Mouse (Mus musculus) adrenal gland, adult 10 weeks (tissue): Measurements from ENCODE around the gene Ooep. TPM values are rescaled to one million over a fixed set of nuclear protein-coding genes. Genes with fewer than 3 reads are reported as not detected.

Experiments
- polyA plus RNA-seq: library from polyadenylated mRNA; stranded (reverse); fragments of 350-450 nt; fragmentation: Illumina TruSeq; extraction: RNeasy Lipid Tissue Mini Kit (QIAGEN cat#74804); gene quantifications from one replicate; pipeline ENCODE4 v1.2.3, GENCODE M21; 2014; ENCODE audit warnings: low read depth, low replicate concordance

Gene Ooep
- 0.29 TPM for polyA plus RNA-seq

DNA sequence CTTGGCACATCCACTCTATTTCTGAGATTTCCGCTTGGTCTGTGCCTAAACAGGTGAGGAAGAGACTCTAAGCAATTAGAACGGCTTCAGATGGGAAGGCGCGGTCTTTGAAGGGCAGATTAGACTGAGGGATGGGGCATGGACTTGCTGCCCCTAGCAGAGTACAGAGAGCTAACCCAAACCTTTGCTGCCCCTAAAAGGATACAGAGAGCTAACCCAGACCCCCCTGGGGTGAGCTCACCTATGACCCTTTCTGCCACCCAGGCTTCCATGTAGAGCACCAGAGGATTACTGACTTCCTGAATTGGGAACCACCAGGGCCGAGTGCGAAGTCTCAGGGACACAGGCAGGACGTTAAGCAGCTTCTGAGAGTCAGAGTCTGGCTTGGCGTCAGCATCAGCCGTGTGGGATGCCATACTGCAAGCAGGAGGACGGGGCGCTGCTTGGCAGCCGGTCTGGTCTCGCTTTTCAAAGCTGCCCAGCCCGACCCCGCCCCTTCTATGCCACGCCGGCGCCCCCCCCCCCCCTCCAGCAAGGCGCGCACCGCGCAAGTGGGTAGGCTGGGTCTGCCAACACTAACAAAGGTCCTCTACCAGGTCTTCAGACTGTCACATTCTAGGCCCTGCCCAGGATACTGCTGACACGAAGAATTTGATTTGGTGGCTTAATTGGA, at the start of gene Ooep:
Gene Ooep (minus strand): TSS at position 613 of the 673 bp plus-strand sequence.

DNA sequence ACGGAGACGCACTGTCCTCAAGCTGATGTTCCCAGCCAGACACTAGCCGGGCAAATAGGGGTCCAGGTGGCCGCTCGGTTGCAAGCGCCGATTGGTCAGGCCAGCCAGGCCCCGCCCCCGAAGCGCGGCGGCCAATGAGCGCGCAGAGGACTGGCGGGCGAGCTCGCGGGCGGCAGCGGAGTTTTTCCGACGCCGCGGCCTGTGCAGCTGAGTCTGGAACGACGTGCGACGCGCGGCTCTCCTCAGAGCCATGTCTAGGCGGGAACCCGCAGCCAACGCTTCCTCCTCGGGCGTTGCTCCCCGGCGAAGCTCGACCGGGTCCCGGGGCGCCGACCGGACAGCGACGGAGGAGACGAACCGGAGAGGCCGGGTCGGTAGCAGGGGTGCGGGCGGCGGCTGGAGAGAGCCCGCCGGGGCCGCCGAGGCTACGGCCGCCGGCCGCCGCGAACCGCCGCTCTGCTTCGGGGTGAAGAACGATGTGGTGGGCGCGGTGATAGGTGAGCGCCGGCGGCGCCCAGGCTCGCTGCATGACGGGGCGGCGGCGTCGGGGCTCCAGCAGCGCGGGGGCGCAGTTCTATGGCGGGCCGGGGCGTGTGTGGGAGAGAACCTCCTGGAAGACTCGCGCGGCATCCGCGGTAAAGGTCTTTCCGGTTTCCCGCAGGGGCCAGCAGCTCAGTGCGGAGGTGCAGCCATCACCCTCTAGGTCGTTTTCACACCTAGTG, 17.3 kb upstream of the Ooep start, which contains the start of gene Ddx43:
Gene Ddx43 (plus strand): TSS at position 148 of the 722 bp plus-strand sequence.

DNA sequence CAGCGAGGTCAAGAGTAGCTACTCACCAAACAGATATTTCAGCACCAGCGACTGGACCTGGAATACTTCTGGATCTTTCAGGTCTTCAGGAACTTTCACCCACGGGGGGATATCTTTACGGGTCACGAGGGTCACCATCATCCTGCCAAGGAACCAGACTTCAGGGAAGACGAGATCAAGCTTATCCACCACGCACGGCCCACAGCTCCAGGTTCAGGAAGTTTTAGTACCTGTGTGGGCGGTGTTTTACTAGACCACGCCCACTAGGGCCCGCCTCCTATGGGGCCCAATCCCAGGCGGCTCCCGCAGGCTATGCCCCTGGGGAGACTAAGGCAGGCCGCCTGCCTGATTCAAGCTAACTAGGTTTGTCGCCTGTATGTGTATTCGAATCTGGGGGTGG, 10.6 kb downstream of the Ooep start, which contains the start of gene Dppa5a:
Gene Dppa5a (minus strand): TSS at position 219 of the 400 bp plus-strand sequence.

DNA sequence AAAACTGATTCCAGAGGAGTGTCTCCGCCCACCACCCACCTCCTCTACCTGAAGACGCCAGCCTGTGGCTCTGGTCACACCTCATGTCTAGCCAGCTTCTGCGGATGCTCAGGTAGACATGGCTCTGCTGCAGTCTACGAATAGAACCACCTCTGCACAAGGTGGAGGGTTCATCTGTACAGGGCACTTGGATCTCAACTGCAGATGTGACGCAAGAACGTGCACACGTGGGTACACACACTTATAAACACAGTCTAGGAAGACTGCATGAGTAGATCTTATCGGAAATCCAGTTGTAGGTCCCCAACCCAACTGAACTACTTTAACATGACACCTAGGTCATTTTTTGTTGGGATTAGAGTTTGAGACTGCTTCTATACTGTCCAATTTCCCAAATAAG, 22.9 kb downstream of the Ooep start, which contains the start of gene Gsta2:
Gene Gsta2 (minus strand): TSS at position 178 of the 400 bp plus-strand sequence.

DNA sequence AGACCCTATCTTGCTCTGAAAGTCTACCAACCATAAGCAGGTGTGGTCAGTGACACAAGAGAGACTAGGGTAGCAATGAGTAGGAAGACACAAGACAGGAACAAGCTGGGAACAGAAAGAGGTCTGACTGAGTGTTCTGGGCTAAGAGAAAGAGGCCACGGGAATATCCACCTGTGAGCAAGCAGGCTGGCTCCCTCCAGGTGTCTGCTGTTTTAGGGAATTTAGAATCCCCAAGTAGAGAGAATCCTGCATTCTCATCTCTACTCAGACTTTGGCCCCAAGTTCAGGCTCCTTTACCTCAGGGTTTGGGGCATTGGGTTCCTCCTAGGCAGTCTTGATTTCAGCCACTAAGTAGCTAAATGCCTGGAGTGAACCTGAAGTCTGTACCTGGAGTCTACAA, 51.2 kb downstream of the Ooep start, which contains the start of gene Omt2b:
Gene Omt2b (plus strand): TSS at position 301 of the 400 bp plus-strand sequence.

Other genes starting within 250 kb of the Ooep start
- gene Gsta4, start 196.0 kb downstream of the Ooep start, polyA plus RNA-seq: 33.9 TPM
- not detected for gene Gsta1, start 148.1 kb downstream of the Ooep start, polyA plus RNA-seq
- not detected for gene Gm3776, start 121.6 kb downstream of the Ooep start, polyA plus RNA-seq
- gene Gm10639, start 88.8 kb downstream of the Ooep start, polyA plus RNA-seq: not detected
- not detected for gene Omt2a, start 63.9 kb downstream of the Ooep start, polyA plus RNA-seq
- gene Omt2b, start 51.1 kb downstream of the Ooep start, polyA plus RNA-seq: not detected
- gene Gsta2, start 22.9 kb downstream of the Ooep start, polyA plus RNA-seq: not detected
- not detected for gene Dppa5a, start 10.5 kb downstream of the Ooep start, polyA plus RNA-seq
- gene Ddx43, start 17.1 kb upstream of the Ooep start, polyA plus RNA-seq: not detected
- gene Cgas, start 64.5 kb upstream of the Ooep start, polyA plus RNA-seq: 1.8 TPM
- 34.2 TPM for gene Mto1, start 69.5 kb upstream of the Ooep start, polyA plus RNA-seq
- gene Gm17324, start 70.1 kb upstream of the Ooep start, polyA plus RNA-seq: not detected
- 4,290 TPM for gene Eef1a1, start 110.4 kb upstream of the Ooep start, polyA plus RNA-seq
- gene Slc17a5, start 209.3 kb upstream of the Ooep start, polyA plus RNA-seq: 22.9 TPM
- gene Cd109, start 236.8 kb upstream of the Ooep start, polyA plus RNA-seq: 0.82 TPM